Mouse (Mus musculus): ENCODE measurements around the gene Gpr12.
"Not testable (repeated sequence)": the region's sequence is repeated elsewhere in the genome, so short reads cannot be mapped to it uniquely, and the experiment has no call there.

GRCm38 (mm10) chr5:146599216-146599615, 14.2 kb upstream of the Gpr12 start:
- not testable (repeated sequence) for TF ChIP-seq CTCF, EP300 (IDR thresholded peaks at IDR 0.05; ENCODE audit: low read depth)
